Mouse (Mus musculus) hindbrain, postnatal 0 days (tissue): ENCODE measurements around the gene Trim30c. TPM values are rescaled to one million over a fixed set of nuclear protein-coding genes. Genes with fewer than 3 reads are reported as not detected.
"Not testable (repeated sequence)": the region's sequence is repeated elsewhere in the genome, so short reads cannot be mapped to it uniquely, and the experiment has no call there.

Experiments used
- ATAC-seq: fragments of 200-750 bp; cut with Nextera tagmentation; 2 replicates; pipeline ENCODE4 v1.8.0; 2017; ENCODE audit warnings: mild to moderate bottlenecking, moderate TSS enrichment, moderate library complexity
- DNase-seq: peaks from one replicate; pipeline ENCODE4 v3.0.0-alpha.2; 2015; ENCODE audit warnings: low spot score
- H3K27ac ChIP-seq: fragments of 300-500 bp; sonication (generic); 2 replicates; pipeline ENCODE4 v1.5.1; 2014; ENCODE audit warnings: mild to moderate bottlenecking
- H3K27me3 ChIP-seq: fragments of 300-500 bp; sonication (generic); 2 replicates; pipeline ENCODE4 v1.6.1; 2014; ENCODE audit warnings: low read length, mixed read lengths; ENCODE audit not compliant: insufficient read depth
- H3K36me3 ChIP-seq: fragments of 300-500 bp; sonication (generic); 2 replicates; pipeline ENCODE4 v1.6.1; 2014; ENCODE audit warnings: low read length, mixed read lengths; ENCODE audit not compliant: insufficient read depth
- H3K4me1 ChIP-seq: fragments of 300-500 bp; sonication (generic); 2 replicates; pipeline ENCODE4 v1.6.1; 2014; ENCODE audit warnings: antibody characterized with exemption, low read length, mixed read lengths; ENCODE audit not compliant: insufficient read depth
- H3K4me2 ChIP-seq: fragments of 300-500 bp; sonication (generic); 2 replicates; pipeline ENCODE4 v1.6.1; 2014; ENCODE audit warnings: low read depth, mild to moderate bottlenecking, low read length, moderate library complexity, mixed read lengths
- H3K4me3 ChIP-seq: fragments of 300-500 bp; sonication (generic); 2 replicates; pipeline ENCODE4 v1.5.1; 2014; ENCODE audit warnings: low read length
- H3K9ac ChIP-seq: fragments of 300-500 bp; sonication (generic); replicated peaks from 2 replicates; pipeline ENCODE4 v1.6.1; 2014; ENCODE audit warnings: mild to moderate bottlenecking, low read length, moderate library complexity, mixed read lengths
- H3K9me3 ChIP-seq: fragments of 300-500 bp; sonication (generic); 2 replicates; pipeline ENCODE4 v1.6.1; 2016; ENCODE audit warnings: low read length, mixed read lengths
- CTCF ChIP-seq: IDR thresholded peaks from 2 replicates; pipeline ENCODE4 v1.5.1; 2016; ENCODE audit warnings: antibody characterized with exemption, control low read depth, low read depth
- WGBS: fragments of 180-500 bp; shearing (Covaris S2); extraction: QIAGEN DNeasy Blood & Tissue Kit; methylation state at CpG from one replicate; pipeline ENCODE4 v1.1.7; 2014; 5-methylcytosine and 5-hydroxymethylcytosine counted together
- polyA plus RNA-seq: library from polyadenylated mRNA; unstranded; fragments of >200 nt; fragmentation: Nextera tagmentation; extraction: Ambion mirVana; gene quantifications from 2 replicates; pipeline ENCODE4 v1.2.1, GENCODE M21; 2015
- total RNA-seq: library from RNA; depleted of rRNA; stranded (reverse); fragments of >200 nt; gene quantifications from 2 replicates; pipeline ENCODE4 v1.2.3, GENCODE M21; 2014; rRNA removed

Gene Trim30c
- total and polyA plus RNA-seq, 2 experiments from 2014 or later = not detected

- no peaks in the 10 kb centered on the region for H3K9me3 ChIP-seq
- WGBS = 87% methylated on average over 2 of the region's 2 CpGs
- no peak for TF ChIP-seq CTCF
- H3K9ac ChIP-seq = no peak overlapping the region
- H3K4me3 ChIP-seq = no peak overlapping the region
- no peak for ATAC-seq
- no peak for DNase-seq
- no peaks in the 10 kb centered on the region for H3K36me3 ChIP-seq
- H3K27ac ChIP-seq = no peak overlapping the region
- H3K4me2 ChIP-seq = no peak overlapping the region; the same call in 1 of the 2 replicates
- H3K4me1 ChIP-seq = no peaks in the 10 kb centered on the region
- no peaks in the 10 kb centered on the region for H3K27me3 ChIP-seq
These were observed 47.1 kb downstream of the Trim30c start for GRCm38 (mm10) chr7:104353600-104353967.

DNA sequence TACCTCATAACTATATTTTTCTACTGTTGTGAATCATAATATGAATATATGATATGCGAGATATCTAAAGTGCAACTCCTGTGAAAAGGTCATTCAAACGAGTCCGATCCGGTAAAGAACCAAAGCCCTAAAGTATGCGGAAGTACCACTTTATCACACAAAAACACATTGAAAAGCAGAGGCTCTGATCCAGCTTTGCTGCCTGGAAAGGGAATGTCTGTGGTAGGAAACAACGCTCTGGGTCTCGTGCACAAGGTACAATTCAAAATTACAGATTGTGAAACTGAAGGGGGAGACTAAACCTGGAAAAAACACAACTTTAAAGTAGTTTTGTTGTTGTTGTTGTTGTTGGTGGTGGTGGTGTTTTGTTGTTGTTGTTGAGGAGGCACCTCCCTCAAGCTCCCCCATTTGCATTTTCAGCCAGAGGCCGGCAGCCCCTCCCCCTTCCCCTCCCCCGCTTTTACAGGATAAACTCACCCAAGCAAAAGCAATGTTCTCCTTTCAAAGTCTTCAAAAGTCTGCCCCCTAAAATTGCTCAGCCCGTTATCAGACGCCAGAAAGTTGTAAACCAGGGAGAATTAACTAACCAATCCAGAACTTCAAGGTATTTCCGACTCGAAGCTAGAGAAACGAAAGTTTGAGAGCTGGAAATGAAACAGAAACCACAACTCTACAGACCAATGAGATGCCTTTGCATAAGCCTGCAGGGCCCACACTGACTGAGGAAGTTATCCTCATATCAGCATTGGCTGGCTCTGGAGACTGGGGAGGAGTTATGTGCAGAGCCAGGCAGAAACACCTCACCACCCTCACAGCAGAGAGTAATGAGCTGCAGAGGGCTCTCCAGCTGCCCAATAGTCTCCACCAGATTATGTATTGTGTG lies 47.7 kb downstream of the Trim30c start, which contains the start of gene Trim12c:
Trim12c (minus strand) TSS at position 646 of the 883 bp plus-strand sequence.
- peak; percentile 62 for DNase-seq
- H3K36me3 ChIP-seq = no peaks in the 10 kb centered on the region
- no peaks in the 10 kb centered on the region for H3K4me1 ChIP-seq
- ATAC-seq = peak; percentile 95
- H3K9me3 ChIP-seq = no peaks in the 10 kb centered on the region
- no peak within 1 kb of the TSS for H3K9ac ChIP-seq
- H3K27ac ChIP-seq = no peak within 1 kb of the TSS
- H3K4me3 ChIP-seq = peak within 1 kb of the TSS; percentile 31
- WGBS = 9% methylated on average over 14 of the region's 14 CpGs
- peak within 1 kb of the TSS; percentile 44 for H3K4me2 ChIP-seq
- TF ChIP-seq CTCF = no peak
- no peaks in the 10 kb centered on the region for H3K27me3 ChIP-seq

DNA sequence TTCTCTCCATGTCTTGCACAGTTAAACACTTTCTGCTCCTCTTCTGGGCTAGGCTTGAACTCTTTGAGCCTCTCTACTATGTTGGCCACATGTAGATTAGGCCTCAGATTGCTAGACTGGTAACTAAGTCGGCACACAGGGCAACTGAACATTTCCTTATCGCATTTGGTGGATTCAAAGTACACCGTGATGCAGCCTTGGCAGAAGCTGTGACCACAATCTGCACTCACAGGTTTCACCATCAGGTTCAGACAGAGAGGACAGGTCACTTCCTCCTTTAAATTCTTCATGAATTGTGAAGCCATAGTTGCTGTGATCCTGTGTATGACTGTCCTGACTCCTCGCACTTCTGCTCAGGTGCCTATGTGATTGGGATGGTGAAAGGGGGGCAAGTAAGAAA lies 52.6 kb downstream of the Trim30c start:
- H3K9ac ChIP-seq, H3K9me3 ChIP-seq, ATAC-seq, H3K27me3 ChIP-seq, H3K4me1 ChIP-seq, H3K36me3 ChIP-seq, H3K4me2 ChIP-seq, H3K4me3 ChIP-seq, H3K27ac ChIP-seq, DNase-seq: not testable (repeated sequence)
- 91% methylated on average over 4 of the region's 4 CpGs for WGBS

GRCm38 (mm10) chr7:104340744-104341143 lies 59.9 kb downstream of the Trim30c start:
- H3K9me3 ChIP-seq, H3K4me2 ChIP-seq, H3K27ac ChIP-seq, H3K36me3 ChIP-seq, H3K27me3 ChIP-seq, H3K4me1 ChIP-seq, DNase-seq, ATAC-seq, H3K4me3 ChIP-seq, H3K9ac ChIP-seq: not testable (repeated sequence)
- WGBS = 82% methylated on average over 2 of the region's 4 CpGs

DNA sequence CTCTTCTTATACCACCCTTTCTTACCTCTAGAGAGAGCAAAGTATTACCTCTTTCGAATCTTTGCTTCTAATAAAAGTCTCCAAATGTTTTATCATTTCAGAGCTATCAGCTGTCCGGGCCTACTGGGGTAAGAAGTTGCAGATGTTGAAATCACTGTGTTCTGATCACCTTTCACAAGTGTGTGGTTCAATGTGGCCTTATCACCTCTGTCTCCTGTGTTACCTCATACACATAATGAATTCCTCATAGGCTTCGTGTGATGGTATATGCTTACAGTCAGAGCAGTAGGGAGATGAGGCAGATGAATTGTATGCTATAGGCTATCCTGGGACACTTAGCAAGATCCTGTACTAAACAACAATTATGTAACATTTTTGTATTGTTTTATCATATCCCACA lies 65.1 kb downstream of the Trim30c start:
- whole genome bisulfite sequencing = 87% methylated on average over 3 of the region's 3 CpGs
- DNase-seq, H3K4me2 ChIP-seq, H3K4me1 ChIP-seq, H3K4me3 ChIP-seq, H3K9ac ChIP-seq, ATAC-seq, H3K27ac ChIP-seq, H3K36me3 ChIP-seq, H3K9me3 ChIP-seq, H3K27me3 ChIP-seq: not testable (repeated sequence)

Other genes starting within 250 kb of the Trim30c start
- not detected in 2 replicates for gene Olfm5, start 236.0 kb downstream of the Trim30c start, total RNA-seq
- not detected in 2 replicates for gene Olfm5, start 236.0 kb downstream of the Trim30c start, polyA plus RNA-seq
- not detected in 2 replicates for gene Olfr648, start 217.4 kb downstream of the Trim30c start, total RNA-seq
- 0.37 and 0.40 TPM in 2 replicates for gene Olfr648, start 217.4 kb downstream of the Trim30c start, polyA plus RNA-seq
- not detected in 2 replicates for gene Olfr649, start 204.9 kb downstream of the Trim30c start, total RNA-seq
- not detected in 2 replicates for gene Olfr649, start 204.9 kb downstream of the Trim30c start, polyA plus RNA-seq
- gene Trim6, start 182.0 kb downstream of the Trim30c start, total RNA-seq = 0.29 and 0.37 TPM in 2 replicates
- 0.68 and 0.91 TPM in 2 replicates for gene Trim6, start 182.0 kb downstream of the Trim30c start, polyA plus RNA-seq
- 1.3 and 1.9 TPM in 2 replicates for gene Trim34a, start 156.4 kb downstream of the Trim30c start, total RNA-seq
- 1.1 and 1.6 TPM in 2 replicates for gene Trim34a, start 156.4 kb downstream of the Trim30c start, polyA plus RNA-seq
- 0.16 TPM in 1 of 2 replicates, not detected in the other for gene Trim5, start 112.7 kb downstream of the Trim30c start, total RNA-seq
- gene Trim5, start 112.7 kb downstream of the Trim30c start, polyA plus RNA-seq = 0.25 and 0.47 TPM in 2 replicates
- 2.2 and 2.8 TPM in 2 replicates for gene Trim12a, start 85.4 kb downstream of the Trim30c start, total RNA-seq
- 3.1 and 3.7 TPM in 2 replicates for gene Trim12a, start 85.4 kb downstream of the Trim30c start, polyA plus RNA-seq
- not detected in 2 replicates for gene Trim34b, start 71.4 kb downstream of the Trim30c start, total RNA-seq
- not detected in 2 replicates for gene Trim34b, start 71.4 kb downstream of the Trim30c start, polyA plus RNA-seq
- gene Trim12c, start 47.5 kb downstream of the Trim30c start, total RNA-seq = 1.7 and 1.8 TPM in 2 replicates
- gene Trim12c, start 47.5 kb downstream of the Trim30c start, polyA plus RNA-seq = 0.61 and 0.83 TPM in 2 replicates
- gene Trim30b, start 31.0 kb downstream of the Trim30c start, total RNA-seq = 0.16 TPM in 1 of 2 replicates, not detected in the other
- not detected in 2 replicates for gene Trim30b, start 31.0 kb downstream of the Trim30c start, polyA plus RNA-seq
- gene Trim30a, start 64.4 kb upstream of the Trim30c start, total RNA-seq = 1.3 and 2.2 TPM in 2 replicates
- 0.89 and 0.97 TPM in 2 replicates for gene Trim30a, start 64.4 kb upstream of the Trim30c start, polyA plus RNA-seq
- gene Trim30d, start 107.0 kb upstream of the Trim30c start, total RNA-seq = 1.7 and 2.0 TPM in 2 replicates
- gene Trim30d, start 107.0 kb upstream of the Trim30c start, polyA plus RNA-seq = 1.4 and 1.5 TPM in 2 replicates
- gene Olfr651, start 149.3 kb upstream of the Trim30c start, total RNA-seq = not detected in 2 replicates
- gene Olfr651, start 149.3 kb upstream of the Trim30c start, polyA plus RNA-seq = not detected in 2 replicates
- not detected in 2 replicates for gene Olfr652, start 160.1 kb upstream of the Trim30c start, total RNA-seq
- gene Olfr652, start 160.1 kb upstream of the Trim30c start, polyA plus RNA-seq = 0.05 and 0.09 TPM in 2 replicates
- gene Olfr653, start 176.5 kb upstream of the Trim30c start, total RNA-seq = not detected in 2 replicates
- gene Olfr653, start 176.5 kb upstream of the Trim30c start, polyA plus RNA-seq = not detected in 2 replicates
- not detected in 2 replicates for gene Olfr654, start 186.2 kb upstream of the Trim30c start, total RNA-seq
- not detected in 2 replicates for gene Olfr654, start 186.2 kb upstream of the Trim30c start, polyA plus RNA-seq
- not detected in 2 replicates for gene Olfr655, start 200.9 kb upstream of the Trim30c start, total RNA-seq
- gene Olfr655, start 200.9 kb upstream of the Trim30c start, polyA plus RNA-seq = not detected in 2 replicates
- gene Olfr656, start 213.1 kb upstream of the Trim30c start, total RNA-seq = not detected in 2 replicates
- gene Olfr656, start 213.1 kb upstream of the Trim30c start, polyA plus RNA-seq = not detected in 2 replicates
- not detected in 2 replicates for gene Olfr657, start 224.0 kb upstream of the Trim30c start, total RNA-seq
- gene Olfr657, start 224.0 kb upstream of the Trim30c start, polyA plus RNA-seq = not detected in 2 replicates
- 0.11 and 0.16 TPM in 2 replicates for gene Olfr658, start 246.5 kb upstream of the Trim30c start, total RNA-seq
- gene Olfr658, start 246.5 kb upstream of the Trim30c start, polyA plus RNA-seq = 0.41 and 0.52 TPM in 2 replicates